Mouse (Mus musculus): ENCODE measurements around the gene Ntm. TPM values are rescaled to one million over a fixed set of nuclear protein-coding genes. Genes with fewer than 3 reads are reported as not detected.

Ntm gene
- total RNA-seq, 2 experiments from 2014 or later, result 379 to 391 TPM

GRCm38 (mm10) chr9:29771870-29772269, 191.1 kb downstream of the Ntm start:
- intact Hi-C loops (cut with DNase I), result no loop called here

GRCm38 (mm10) chr9:29771071-29771785, 191.7 kb downstream of the Ntm start:
- DNase-seq (ENCODE audit: extremely low spot score in 1 of 2, low spot score in 2 of 2), result no peak
- intact Hi-C loops (cut with DNase I), result no loop called here

More at GRCm38 (mm10) chr9:29771870-29772269, 191.1 kb downstream of the Ntm start:
- DNase-seq (ENCODE audit: extremely low spot score in 1 of 2, low spot score in 2 of 2), result no peak

GRCm38 (mm10) chr9:29769361-29769760, 193.6 kb downstream of the Ntm start:
- no peak for DNase-seq (ENCODE audit: extremely low spot score in 1 of 2, low spot score in 2 of 2)
- intact Hi-C loops (cut with DNase I), result no loop called here

GRCm38 (mm10) chr9:29765990-29766980, 196.7 kb downstream of the Ntm start:
- no peak for DNase-seq (ENCODE audit: extremely low spot score in 1 of 2, low spot score in 2 of 2)
- intact Hi-C loops (cut with DNase I), result no loop called here

GRCm38 (mm10) chr9:29763338-29763737, 199.6 kb downstream of the Ntm start:
- no peak for DNase-seq (ENCODE audit: extremely low spot score in 1 of 2, low spot score in 2 of 2)
- intact Hi-C loops (cut with DNase I), result no loop called here

- no peak for DNase-seq (ENCODE audit: extremely low spot score in 1 of 2, low spot score in 2 of 2)
- intact Hi-C loops (cut with DNase I), result no loop called here
These were observed 200.9 kb downstream of the Ntm start for GRCm38 (mm10) chr9:29761952-29762586.

GRCm38 (mm10) chr9:29761511-29761910, 201.4 kb downstream of the Ntm start:
- DNase-seq (ENCODE audit: extremely low spot score in 1 of 2, low spot score in 2 of 2), result no peak
- intact Hi-C loops (cut with DNase I), result no loop called here

- intact Hi-C loops (cut with DNase I), result no loop called here
- no peak for DNase-seq (ENCODE audit: extremely low spot score in 1 of 2, low spot score in 2 of 2)
These were observed 203.0 kb downstream of the Ntm start for GRCm38 (mm10) chr9:29759940-29760339.

GRCm38 (mm10) chr9:29759060-29759459, 203.9 kb downstream of the Ntm start:
- no peak for DNase-seq (ENCODE audit: extremely low spot score in 1 of 2, low spot score in 2 of 2)
- intact Hi-C loops (cut with DNase I), result no loop called here

GRCm38 (mm10) chr9:29754374-29754773, 208.6 kb downstream of the Ntm start:
- no peak for DNase-seq (ENCODE audit: extremely low spot score in 1 of 2, low spot score in 2 of 2)
- intact Hi-C loops (cut with DNase I), result no loop called here

- intact Hi-C loops (cut with DNase I), result no loop called here
- no peak for DNase-seq (ENCODE audit: extremely low spot score in 1 of 2, low spot score in 2 of 2)
These were observed 211.5 kb downstream of the Ntm start for GRCm38 (mm10) chr9:29751396-29751795.

GRCm38 (mm10) chr9:29750371-29751014, 212.4 kb downstream of the Ntm start:
- intact Hi-C loops (cut with DNase I), result no loop called here
- peak; percentile 77 to 79 for DNase-seq (ENCODE audit: extremely low spot score in 1 of 2, low spot score in 2 of 2)

GRCm38 (mm10) chr9:29748070-29748469, 214.9 kb downstream of the Ntm start:
- intact Hi-C loops (cut with DNase I), result no loop called here
- no peak for DNase-seq (ENCODE audit: extremely low spot score in 1 of 2, low spot score in 2 of 2)

GRCm38 (mm10) chr9:29738835-29739526, 224.0 kb downstream of the Ntm start:
- DNase-seq (ENCODE audit: extremely low spot score in 1 of 2, low spot score in 2 of 2), result no peak
- intact Hi-C loops (cut with DNase I), result no loop called here

- intact Hi-C loops (cut with DNase I), result no loop called here
- DNase-seq (ENCODE audit: extremely low spot score in 1 of 2, low spot score in 2 of 2), result no peak
These were observed 226.9 kb downstream of the Ntm start for GRCm38 (mm10) chr9:29736031-29736430.

GRCm38 (mm10) chr9:29732895-29733294, 230.0 kb downstream of the Ntm start:
- intact Hi-C loops (cut with DNase I), result no loop called here

GRCm38 (mm10) chr9:29731672-29732071, 231.3 kb downstream of the Ntm start:
- DNase-seq (ENCODE audit: extremely low spot score in 1 of 2, low spot score in 2 of 2), result no peak
- intact Hi-C loops (cut with DNase I), result no loop called here

More at GRCm38 (mm10) chr9:29732895-29733294, 230.0 kb downstream of the Ntm start:
- no peak for DNase-seq (ENCODE audit: extremely low spot score in 1 of 2, low spot score in 2 of 2)
